Mouse (Mus musculus): ENCODE results near the gene Luc7l3.

GRCm38 (mm10) chr11:94340948-94341933, 19.5 kb upstream of the Luc7l3 start:
- TF ChIP-seq CTCF (IDR thresholded peaks at IDR 0.05; ENCODE audit: borderline replicate concordance, insufficient read depth, low read depth, low read length) (no peak), POLR2A (IDR thresholded peaks at IDR 0.05; ENCODE audit: borderline replicate concordance, insufficient read depth, low read length) (no peak)
